Comparison of ENCODE assay signal across 27 mouse cellular contexts in genomic region chr1:179017428-179017827, GRCm38 (mm10).
"Had no signal": no experiment of that assay in that cellular context is flagged by ENCODE, and none has a peak within 500 bp of the region (broad histone marks: within the 10 kb centered on the region; RNA-seq: fewer than 3 reads in every experiment).

No protein-coding gene starts in this region.

- DNase-seq: gastrocnemius, postnatal 14 days; gastrocnemius, postnatal 36 days; heart, adult 2 months; heart, postnatal 14 days; heart, postnatal 36 days; kidney, adult 11 months; kidney, adult 2 months; kidney, adult 9 months; kidney, postnatal 14 days; kidney, postnatal 36 days; layer of hippocampus, adult 9-11 months; layer of hippocampus, postnatal 36 days; left cerebral cortex, postnatal 4 days; liver, embryonic 13.5 days had no signal

- H3K9me3 ChIP-seq: heart, embryonic 13.5 days; heart, embryonic 15.5 days; hindbrain, embryonic 13.5 days; hindbrain, embryonic 15.5 days; kidney, embryonic 15.5 days; limb, embryonic 13.5 days; limb, embryonic 15.5 days; liver, embryonic 13.5 days; liver, embryonic 15.5 days had no signal

- H3K36me3 ChIP-seq: heart, embryonic 13.5 days; heart, embryonic 15.5 days; hindbrain, embryonic 13.5 days; hindbrain, embryonic 15.5 days; kidney, embryonic 15.5 days; limb, embryonic 13.5 days; limb, embryonic 15.5 days; liver, embryonic 13.5 days; liver, embryonic 15.5 days had no signal

- H3K27ac ChIP-seq: heart, adult 2 months; heart, embryonic 13.5 days; heart, embryonic 15.5 days; hindbrain, embryonic 13.5 days; hindbrain, embryonic 15.5 days; hindbrain, postnatal 0 days; kidney, embryonic 15.5 days; kidney, postnatal 0 days; limb, embryonic 13.5 days; limb, embryonic 15.5 days; liver, embryonic 13.5 days; liver, embryonic 15.5 days had no signal

- H3K27me3 ChIP-seq: heart, embryonic 13.5 days; heart, embryonic 15.5 days; hindbrain, embryonic 13.5 days; hindbrain, embryonic 15.5 days; kidney, embryonic 15.5 days; limb, embryonic 13.5 days; limb, embryonic 15.5 days; liver, embryonic 13.5 days; liver, embryonic 15.5 days had no signal

- ATAC-seq: hindbrain, postnatal 0 days; intestine, embryonic 16.5 days had no signal

- H3K9ac ChIP-seq: heart, embryonic 13.5 days; heart, embryonic 15.5 days; hindbrain, embryonic 13.5 days; hindbrain, embryonic 15.5 days; kidney, embryonic 15.5 days; limb, embryonic 13.5 days; limb, embryonic 15.5 days; liver, embryonic 13.5 days; liver, embryonic 15.5 days had no signal

- H3K4me3 ChIP-seq: heart, adult 2 months; heart, embryonic 13.5 days; heart, embryonic 15.5 days; hindbrain, embryonic 13.5 days; hindbrain, embryonic 15.5 days; kidney, embryonic 15.5 days; limb, embryonic 13.5 days; limb, embryonic 15.5 days; liver, embryonic 13.5 days; liver, embryonic 15.5 days had no signal

- H3K4me1 ChIP-seq: hindbrain, embryonic 13.5 days; kidney, embryonic 15.5 days; liver, embryonic 13.5 days; liver, embryonic 15.5 days had no signal

- H3K4me2 ChIP-seq: heart, embryonic 11.5 days; heart, embryonic 13.5 days; heart, embryonic 15.5 days; hindbrain, embryonic 13.5 days; hindbrain, embryonic 15.5 days; kidney, embryonic 15.5 days; limb, embryonic 13.5 days; limb, embryonic 15.5 days; liver, embryonic 11.5 days; liver, embryonic 13.5 days; liver, embryonic 15.5 days had no signal
